Mouse (Mus musculus) layer of hippocampus, adult 8-10 months (tissue): ENCODE results near the gene Aurkaip1. TPM values are rescaled to one million over a fixed set of nuclear protein-coding genes. Genes with fewer than 3 reads are reported as not detected.
A peak's percentile ranks its signal among the peaks of the same experiment; 100 is the strongest.

ENCODE experiments used
- DNase-seq, 2 experiments: peaks; one replicate each; pipeline ENCODE4 v3.0.0; 2022; ENCODE audit warnings: low spot score in 2 of 2
- total RNA-seq, 4 experiments: library from RNA; stranded (reverse); gene quantifications; 2 replicates each; pipeline ENCODE4 v1.2.4; 2022

Aurkaip1 gene
- total RNA-seq, 4 experiments from 2014 or later, result 95.2 to 103 (median 97.9) TPM

- DNase-seq, result no peak
Measured at GRCm38 (mm10) chr4:155829866-155830265, 1.2 kb upstream of the Aurkaip1 start.

GRCm38 (mm10) chr4:155830596-155830995 is 476 bp upstream of the Aurkaip1 start:
- no peak for DNase-seq

- DNase-seq, result peak in 1 of 2 experiments; percentile 26
Measured at GRCm38 (mm10) chr4:155831831-155832230, 759 bp downstream of the Aurkaip1 start.

GRCm38 (mm10) chr4:155832321-155832720 is 1.2 kb downstream of the Aurkaip1 start:
- no peak for DNase-seq

- no peak for DNase-seq
Measured at GRCm38 (mm10) chr4:155833234-155833633, 2.2 kb downstream of the Aurkaip1 start.

- peak; percentile 66 to 70 for DNase-seq
Measured at GRCm38 (mm10) chr4:155833836-155834235, 2.8 kb downstream of the Aurkaip1 start.

GRCm38 (mm10) chr4:155837404-155838010 is 6.4 kb downstream of the Aurkaip1 start:
- no peak for DNase-seq

- DNase-seq, result no peak
Measured at GRCm38 (mm10) chr4:155838187-155839153, 7.4 kb downstream of the Aurkaip1 start.

GRCm38 (mm10) chr4:155839483-155839910 is 8.4 kb downstream of the Aurkaip1 start, which contains the start of gene Mxra8:
Gene Mxra8 (plus strand): TSS chr4:155839680.
- DNase-seq, result no peak

GRCm38 (mm10) chr4:155840076-155841002 is 9.3 kb downstream of the Aurkaip1 start:
- no peak for DNase-seq

GRCm38 (mm10) chr4:155841003-155841454 is 10.0 kb downstream of the Aurkaip1 start:
- no peak for DNase-seq

- no peak for DNase-seq
Measured at GRCm38 (mm10) chr4:155841651-155842270, 10.7 kb downstream of the Aurkaip1 start.

- DNase-seq, result no peak
Measured at GRCm38 (mm10) chr4:155843231-155843630, 12.2 kb downstream of the Aurkaip1 start.

- DNase-seq, result peak; percentile 80 to 91
Measured at GRCm38 (mm10) chr4:155846871-155847578, 16.0 kb downstream of the Aurkaip1 start, which contains the start of gene Dvl1. Gene Dvl1 (plus strand): TSS chr4:155847402.

- peak in 1 of 2 experiments; percentile 39 for DNase-seq
Measured at GRCm38 (mm10) chr4:155847591-155848352, 16.7 kb downstream of the Aurkaip1 start.

- DNase-seq, result no peak
Measured at GRCm38 (mm10) chr4:155848434-155849095, 17.5 kb downstream of the Aurkaip1 start.

- no peak for DNase-seq
Measured at GRCm38 (mm10) chr4:155849391-155849790, 18.3 kb downstream of the Aurkaip1 start.

GRCm38 (mm10) chr4:155849792-155850451 is 18.9 kb downstream of the Aurkaip1 start:
- no peak for DNase-seq
